Mouse (Mus musculus) cerebellum, adult 11 months (tissue): ENCODE results near the gene Per2.

Experiments used
- DNase-seq: peaks from one replicate; pipeline ENCODE4 v3.0.0; 2022

Per2 gene

DNA sequence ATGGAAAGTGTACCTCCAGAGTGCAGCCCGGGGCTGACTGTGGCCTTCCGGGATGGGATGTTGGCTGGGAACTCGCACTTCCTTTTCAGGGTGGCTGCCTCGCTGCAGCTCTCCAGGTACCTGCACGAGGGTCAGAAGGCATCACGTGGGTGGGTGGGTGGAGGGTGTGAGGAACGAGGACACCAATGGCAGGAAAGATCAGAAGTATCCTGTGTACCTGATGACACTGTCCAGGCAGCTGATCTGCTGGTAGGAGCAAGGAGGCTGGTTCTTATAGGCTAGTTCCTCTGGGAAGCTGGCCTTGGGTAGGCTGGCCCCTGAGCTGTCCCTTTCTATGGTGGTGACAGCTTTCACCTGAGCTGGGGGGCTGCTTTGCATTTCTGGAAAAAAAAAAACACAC lies 28.4 kb downstream of the Per2 start:
- no peak for DNase-seq

DNA sequence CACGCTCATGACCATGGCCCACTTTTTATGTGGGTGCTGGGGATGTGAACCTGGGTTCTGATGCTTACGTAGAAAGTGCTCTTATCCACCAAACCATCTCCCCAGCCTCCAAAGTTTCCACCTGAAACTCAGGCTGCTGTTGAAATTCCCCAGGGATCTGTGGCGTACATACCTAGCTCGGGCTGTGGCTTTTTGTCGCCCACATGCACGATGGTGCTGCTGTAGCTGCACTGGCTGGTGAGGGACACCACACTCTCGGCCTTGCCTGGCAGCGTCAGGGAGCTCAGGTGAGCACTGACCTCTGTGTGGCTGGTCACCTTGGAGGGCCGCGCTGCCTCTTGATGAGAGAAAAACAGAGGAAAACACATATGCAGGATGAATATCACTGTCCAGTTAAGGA lies 29.9 kb downstream of the Per2 start:
- no peak for DNase-seq

DNA sequence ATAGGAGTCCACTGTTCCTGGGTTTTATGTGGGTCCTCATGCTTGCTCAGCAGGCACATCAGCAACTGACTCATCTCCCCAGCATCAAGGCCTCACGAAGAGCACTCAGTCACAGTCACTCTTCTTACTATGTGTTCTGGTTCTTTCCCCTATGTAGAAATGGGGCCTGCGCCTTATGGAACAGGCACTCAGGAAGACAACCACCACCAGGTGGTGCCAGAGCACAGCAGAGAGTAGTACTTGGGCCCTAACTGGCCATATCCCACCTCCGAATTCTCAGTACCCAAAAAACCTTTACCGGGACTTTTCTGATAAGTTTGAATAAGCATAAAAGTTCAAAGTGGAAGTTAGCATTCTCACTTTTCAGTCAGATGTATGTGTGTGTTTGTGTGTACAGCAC lies 30.5 kb downstream of the Per2 start:
- peak; percentile 66 for DNase-seq

DNA sequence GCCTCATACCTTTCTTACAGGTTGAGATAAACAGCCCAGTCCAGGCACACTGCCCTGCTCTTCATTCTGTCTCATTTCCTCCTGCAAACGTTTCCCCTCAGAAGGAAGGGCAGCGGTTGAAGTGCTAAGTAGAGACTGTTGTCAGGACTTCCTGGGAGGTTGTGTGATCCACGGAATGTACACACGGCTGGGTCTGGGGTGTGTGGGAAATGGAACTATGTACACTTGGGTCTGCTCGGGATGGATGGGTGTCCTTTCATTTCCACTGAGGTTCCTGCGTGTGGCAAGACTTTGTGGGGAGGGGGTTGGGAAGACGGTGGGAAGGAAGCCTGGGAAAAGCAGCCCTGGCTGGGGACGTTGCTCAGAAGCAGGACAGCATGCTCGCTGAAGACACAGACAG lies 32.7 kb downstream of the Per2 start:
- DNase-seq: no peak

DNA sequence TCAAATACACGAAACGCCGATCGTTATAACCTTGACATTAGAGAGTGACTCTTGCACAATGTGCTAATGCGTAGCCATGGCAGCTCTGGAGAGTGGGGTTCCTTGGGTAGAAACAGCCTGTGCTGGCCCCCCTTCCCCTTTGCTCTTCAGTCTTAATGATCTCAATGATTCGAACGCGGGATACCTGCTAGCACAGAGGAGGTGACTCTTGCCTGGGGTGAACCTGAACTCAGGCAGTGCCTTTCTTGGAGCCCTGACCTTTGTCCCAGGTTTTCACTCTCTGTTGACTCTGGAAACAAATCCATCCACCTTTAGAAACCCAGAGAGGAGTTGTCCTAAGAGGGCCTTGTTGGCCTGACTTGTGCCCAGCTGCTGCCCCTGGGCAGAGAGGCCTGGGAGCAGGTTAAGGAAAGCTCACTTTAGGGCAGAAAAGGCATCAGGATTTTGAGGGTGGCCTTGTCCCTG lies 38.5 kb downstream of the Per2 start:
- DNase-seq: no peak

DNA sequence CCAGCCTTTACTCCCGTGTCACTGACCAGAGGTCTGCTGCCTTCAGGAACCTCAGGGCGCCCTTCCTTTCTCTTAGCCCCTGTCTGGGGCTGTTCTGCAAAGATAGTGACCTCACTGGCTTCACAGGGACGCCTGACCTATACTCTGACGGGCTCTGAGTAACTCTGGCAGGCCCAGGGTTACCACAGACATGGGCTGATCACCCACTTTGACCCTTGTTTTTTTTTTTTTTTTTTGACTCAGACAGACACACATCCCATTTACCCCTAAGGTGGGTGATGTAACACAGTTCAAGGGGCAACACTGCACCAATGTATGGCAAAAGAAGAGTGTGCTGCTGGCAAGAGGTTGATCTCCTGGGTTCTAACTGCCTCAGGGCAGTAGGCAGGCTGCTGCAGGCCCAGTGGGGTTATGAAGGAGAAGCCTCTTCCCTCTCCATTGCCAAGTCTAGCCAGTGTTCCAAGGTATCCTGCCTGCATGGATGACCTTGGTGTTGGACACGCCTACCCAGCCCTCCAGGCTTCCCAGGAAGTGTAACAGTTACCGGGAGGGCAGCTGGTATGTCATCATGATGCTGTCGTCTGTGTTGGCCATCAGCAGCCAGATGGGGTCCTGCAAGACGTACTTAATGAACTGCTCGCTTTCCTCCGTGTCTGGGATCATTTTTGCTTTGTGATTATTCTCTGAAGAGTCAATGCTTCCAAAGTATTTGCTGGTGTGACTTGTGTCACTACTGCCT lies 39.1 kb downstream of the Per2 start:
- no peak for DNase-seq

DNA sequence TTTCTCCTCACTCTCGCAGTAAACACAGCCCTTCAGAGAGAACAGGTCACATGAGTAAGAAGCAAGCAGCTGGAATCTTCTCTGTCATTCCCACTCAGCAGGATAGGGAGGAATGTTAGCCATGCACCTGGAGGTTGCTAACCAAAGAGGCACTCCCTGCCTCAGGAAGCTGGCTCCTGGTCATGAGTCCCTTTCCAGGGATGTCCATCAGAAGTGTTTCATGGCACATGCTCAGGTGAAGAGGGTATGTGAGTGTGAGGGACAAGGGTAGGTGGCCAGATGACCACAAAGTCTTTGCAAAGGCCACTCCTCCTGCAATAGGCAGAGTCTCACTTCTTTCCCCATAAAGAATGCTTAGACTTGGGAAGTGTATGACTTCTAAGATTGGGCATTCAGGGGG lies 41.1 kb downstream of the Per2 start:
- no peak for DNase-seq

DNA sequence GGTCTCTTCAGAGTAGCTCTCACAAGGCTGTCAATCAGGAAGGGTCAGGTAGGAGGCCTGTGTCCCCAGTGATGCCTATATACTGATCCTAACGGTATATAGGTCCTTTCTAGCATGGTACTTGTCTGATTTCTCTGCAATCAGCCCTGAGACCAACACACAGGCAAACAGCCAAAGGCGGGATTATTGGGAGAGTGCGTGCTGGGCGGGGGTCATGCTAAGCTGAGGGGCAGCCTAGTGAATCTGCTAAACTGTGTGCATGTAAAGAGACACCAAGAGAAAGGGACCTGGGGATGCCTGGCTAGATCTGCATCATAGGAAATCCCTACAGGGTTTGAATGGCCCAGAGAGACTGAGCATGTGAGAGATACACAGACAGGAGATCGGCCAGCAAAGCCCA lies 43.8 kb downstream of the Per2 start:
- DNase-seq: no peak

DNA sequence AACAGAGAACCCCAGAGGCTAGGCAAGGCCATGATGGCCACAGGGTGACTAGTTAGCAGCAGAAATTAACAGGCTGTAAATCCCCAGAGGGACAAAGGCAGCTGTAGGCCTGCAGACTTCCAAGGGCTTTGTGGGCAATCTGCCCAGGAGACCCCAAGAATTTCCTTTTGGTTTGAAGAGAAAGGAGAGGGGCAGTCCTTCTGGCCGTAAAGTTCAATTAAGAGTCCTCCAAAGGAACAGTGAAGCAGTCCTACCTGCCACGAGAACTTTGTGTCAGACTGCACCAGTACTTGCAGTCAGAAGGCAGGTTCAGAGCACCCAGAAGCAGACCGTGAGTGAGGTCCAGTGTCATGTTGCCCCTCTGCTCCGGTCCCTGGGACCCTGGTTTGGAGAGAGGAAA lies 44.2 kb downstream of the Per2 start:
- no peak for DNase-seq

DNA sequence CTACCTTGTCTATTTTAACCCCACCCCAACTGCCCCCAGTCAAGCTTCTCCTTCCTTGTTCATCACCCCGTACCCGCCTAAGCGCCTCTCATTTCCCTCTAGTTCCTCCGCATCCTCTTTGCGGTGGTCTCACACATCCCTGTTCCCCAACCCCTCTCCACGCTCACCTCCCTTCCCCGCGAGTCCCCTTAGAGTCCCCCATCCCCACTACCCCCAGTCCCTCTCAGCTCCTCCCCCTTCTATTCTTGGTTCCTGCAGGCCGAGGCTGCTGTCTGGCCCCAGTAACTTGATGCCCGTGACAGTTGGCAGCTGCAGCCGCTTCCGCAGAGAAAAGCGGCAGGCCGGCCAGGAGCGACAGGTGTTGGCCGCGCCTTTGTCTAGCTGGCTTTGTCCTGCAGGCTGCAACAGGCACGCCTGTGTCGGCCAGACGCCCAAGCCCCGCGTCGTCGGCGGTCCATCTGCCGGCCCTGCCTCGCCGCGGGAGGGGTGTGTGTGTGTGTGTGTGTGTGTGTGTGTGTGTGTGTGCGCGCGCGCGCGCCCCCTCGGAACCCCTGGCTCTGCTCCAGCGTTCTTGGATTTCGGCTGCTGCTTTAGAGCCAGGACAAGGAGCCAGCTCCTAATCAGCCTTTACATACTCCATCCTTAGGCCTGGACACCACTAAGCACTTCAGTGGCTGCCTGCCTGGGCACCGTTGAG lies 45.1 kb downstream of the Per2 start, which contains the start of gene Hes6:
Gene Hes6, minus strand, starts transcription at position 141 of the 697 bp plus-strand sequence.
- peak; percentile 84 for DNase-seq

DNA sequence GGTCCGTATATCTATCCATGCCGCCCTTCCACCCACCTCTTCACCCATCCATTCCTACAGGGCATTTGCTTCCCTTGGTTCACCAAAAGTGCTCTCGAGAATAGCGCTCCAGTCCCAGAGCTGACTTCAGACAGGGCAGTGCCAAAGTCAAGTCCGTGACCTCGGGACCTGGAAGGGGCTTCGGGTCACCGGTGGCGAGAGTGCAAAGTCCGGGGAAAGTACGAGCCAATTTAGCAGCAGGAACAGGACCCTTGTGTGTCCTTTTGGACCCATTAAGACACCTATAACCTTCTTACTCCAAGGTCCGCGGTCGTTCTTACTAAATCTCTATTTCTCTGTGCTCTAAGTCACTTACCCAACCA lies 45.6 kb downstream of the Per2 start:
- DNase-seq: no peak

DNA sequence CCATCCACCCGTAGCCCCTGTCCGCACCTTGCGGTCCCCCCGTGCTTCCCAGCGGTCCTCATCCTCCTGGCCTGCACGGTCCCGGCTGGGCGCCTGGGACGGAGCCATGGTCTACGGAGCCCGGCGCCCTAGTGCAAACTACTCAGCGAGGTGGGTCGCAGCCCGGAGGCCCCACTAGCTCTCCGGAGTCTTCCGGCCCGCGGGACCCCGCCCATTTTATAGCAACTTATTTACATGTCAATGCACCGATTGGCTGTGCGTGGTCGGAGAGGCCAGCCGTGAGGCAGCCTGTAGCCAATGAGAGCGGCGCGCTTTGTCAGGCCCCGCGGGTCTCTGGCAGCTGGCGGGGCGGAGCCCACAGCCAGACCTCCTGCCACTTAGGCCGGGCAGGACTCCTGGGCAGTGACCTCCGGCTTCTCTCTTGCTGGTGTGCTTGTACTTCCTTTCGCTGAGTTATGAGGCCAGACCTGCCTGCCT lies 46.1 kb downstream of the Per2 start:
- DNase-seq: peak; percentile 90

DNA sequence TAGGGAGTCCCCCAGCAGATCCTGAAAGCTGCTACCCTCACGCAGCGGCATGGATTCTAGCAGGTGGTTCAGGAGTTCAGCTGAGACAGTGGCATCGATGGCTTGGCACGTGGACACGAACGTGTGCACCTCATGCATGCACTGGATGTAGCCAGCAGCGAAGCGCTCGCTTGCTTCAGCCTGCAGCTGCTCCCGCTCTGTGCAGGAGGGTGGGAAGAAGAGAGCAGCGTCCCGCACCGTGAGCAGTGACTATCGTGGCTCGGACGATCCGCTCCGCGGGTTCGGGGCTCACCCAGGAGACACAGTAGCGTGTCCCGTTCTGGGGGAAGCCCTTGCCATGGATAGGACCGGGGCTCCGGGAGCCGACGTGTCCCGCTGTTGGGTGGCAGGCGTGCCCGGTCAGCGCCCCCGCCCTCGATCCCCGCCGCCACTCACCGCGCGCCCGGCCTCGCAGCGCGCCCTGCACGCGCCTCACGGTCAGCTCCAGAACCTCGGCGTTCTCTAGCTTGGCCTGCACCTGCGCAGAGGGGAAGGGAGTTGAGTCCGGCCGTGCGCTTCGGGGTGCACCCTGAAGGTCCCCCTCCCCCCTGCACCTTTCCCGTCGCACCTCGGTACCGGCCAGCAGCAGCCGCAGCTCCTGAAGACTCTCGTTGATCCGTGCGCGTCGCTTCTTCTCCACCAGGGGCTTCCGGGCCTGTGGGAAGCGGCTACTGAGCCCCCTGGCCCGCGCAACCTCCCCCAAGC lies 46.7 kb downstream of the Per2 start:
- peak; percentile 48 for DNase-seq

DNA sequence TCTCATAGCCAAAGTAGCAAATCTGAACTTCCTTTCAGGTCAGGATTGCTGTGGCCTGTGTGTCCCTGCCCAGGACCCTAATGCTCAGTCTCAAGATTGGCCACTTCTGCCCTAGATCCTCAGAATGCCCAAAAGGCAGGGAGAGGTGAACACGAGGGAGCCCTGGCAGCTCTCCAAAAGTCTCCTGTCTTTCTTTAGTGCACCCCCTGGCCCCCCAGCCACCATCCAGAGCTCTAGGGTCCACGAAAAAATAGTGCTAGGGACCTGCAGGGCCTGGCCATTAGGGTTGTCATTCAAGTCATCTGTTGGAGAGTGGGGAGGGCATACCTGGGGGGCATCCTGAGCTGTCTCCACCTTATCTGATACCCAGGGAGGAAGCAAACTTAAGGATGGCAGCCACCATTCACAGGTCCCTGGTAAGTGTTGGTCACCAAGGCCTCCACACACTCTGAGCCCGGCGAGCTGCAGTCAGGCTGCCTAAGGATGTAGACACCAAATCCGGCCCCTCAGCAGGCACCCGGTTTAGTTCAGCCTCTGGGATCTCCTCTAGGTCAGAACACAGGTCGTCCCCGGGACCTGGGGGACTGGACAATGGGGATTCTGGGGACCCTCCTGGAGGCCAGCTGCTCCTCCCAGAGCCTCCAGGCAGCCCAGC lies 47.4 kb downstream of the Per2 start:
- no peak for DNase-seq

DNA sequence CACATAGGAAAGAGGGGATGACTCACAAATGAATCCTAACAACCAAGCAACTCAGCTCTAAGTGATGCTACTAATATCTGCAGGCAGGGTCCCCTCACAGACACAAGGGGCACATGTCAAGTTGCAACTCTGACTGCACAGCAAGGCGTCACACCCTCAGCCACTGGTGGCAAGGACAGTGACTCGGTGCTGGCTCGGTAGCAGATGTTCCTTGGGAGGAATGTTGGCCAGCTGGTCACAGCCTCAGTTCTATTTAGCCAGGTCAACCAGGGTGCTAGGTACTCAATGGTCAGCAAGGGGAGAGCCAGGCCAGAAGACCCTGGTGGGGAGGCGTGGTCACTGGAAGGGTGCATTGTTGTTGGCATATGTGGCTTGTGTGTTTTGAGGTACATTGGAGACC lies 51.3 kb downstream of the Per2 start:
- DNase-seq: no peak

DNA sequence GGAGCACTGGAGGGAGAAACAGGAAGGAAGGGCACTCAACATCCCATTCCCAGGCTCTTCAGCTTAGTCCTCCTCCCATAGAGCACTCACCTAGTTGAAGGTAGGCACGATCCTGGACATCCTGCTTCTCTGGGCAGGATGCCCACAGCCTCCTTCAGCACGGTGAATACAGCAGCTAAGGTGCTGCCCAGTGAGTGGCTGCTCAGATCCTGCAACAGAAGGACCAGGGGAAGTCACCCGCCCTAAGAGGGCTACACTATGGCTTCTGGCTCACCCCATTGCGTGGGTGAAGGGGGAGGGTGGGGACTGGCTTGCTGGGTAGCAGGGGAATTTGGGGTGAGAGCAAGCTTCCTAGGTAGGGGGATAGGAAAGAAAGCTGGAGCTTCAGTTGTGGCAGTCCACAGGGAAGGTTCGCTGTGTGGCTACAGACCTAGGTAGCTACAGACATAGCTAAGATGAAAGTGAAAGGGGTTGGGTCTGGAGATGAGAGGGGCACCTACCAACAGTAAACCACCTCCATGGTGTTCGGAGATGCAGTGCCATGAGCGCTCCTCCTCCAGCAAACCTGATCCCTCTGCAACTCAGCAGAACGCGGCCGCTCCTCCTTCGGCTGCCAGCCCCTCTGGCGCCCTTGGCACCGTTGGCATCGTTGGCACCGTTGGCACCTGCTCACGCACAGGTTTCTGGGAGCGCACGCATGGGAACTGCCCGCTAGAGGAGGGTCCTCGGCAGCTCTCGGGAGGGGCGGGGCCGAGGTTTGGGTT lies 53.5 kb downstream of the Per2 start:
- peak; percentile 85 for DNase-seq

DNA sequence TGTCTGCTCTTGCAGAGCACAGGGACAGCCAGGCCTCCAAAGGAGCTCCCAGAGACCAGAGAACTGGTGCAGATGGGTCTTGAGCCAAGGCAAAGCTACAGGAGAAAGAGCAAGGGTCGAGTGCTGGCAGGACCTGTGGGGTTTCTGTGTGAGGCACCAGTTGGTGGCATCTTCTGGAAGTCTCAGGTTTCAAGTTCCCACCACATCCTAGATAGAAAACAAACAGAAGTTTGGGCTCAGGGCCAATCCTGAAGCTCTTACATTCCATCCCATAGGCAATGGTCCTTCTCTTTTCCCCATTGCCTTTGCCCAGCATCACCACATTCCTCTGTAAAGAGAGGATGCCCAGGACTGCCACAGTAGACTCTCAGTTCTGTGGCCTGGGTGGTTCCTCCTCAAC lies 54.1 kb downstream of the Per2 start:
- DNase-seq: no peak

DNA sequence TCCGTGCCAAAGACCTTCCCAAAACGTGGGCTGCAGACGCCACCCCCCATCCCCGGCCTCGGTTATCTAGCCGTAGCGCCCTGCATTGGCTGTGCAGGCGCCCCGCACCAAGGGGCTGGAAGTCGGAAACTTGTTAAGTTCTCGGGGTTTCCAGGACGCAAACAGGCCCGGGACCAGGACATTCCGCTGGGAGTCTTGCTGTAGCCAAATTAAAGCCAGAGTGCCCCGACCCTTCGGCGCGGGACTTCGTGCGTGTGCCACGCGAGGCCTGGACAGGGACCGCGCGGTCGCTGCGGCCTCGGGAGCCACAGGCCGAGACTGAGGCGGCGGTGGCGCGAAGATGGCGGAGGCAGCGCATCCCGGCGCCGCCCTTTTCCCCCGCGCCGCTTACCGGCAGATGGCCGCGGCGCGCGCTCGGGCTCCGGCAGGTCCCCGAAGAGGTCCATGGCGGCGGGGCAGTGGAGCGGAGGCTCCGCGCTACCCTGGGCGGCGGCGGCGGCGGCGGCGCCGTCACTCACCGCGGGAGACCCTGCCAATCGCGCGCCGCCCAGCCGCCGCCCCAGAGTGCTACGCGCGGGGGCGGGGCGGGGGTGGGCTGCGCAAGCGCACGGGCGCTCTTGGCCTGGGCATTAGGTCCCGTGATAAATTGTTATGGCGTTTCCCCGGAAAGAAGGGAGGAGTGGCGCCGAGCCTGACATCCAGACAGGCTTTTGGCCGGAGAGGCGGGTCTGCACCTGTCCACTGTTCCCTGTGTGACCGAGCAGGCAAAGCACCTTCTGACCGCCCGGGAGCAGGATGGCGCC lies 60.7 kb downstream of the Per2 start, which contains the start of gene Ilkap:
Gene Ilkap, minus strand, starts transcription at position 556 of the 803 bp plus-strand sequence.
- peak; percentile 82 for DNase-seq

DNA sequence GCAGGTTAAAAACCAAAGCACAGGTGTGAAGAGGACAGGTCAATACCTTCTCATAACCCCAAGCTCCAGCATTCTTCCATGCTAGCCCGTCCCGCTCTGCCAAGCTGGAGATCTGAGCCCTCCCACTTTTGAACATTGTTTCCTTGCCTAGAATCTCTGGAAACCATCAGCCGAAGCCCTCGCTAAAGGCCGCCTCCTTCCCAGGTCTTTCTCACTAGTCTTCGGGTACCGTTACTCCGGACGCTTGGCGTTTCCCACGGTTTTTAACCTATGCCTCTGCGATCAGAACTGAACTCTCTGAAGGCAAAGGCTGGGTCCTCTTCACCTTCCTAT lies 61.2 kb downstream of the Per2 start:
- DNase-seq: no peak

DNA sequence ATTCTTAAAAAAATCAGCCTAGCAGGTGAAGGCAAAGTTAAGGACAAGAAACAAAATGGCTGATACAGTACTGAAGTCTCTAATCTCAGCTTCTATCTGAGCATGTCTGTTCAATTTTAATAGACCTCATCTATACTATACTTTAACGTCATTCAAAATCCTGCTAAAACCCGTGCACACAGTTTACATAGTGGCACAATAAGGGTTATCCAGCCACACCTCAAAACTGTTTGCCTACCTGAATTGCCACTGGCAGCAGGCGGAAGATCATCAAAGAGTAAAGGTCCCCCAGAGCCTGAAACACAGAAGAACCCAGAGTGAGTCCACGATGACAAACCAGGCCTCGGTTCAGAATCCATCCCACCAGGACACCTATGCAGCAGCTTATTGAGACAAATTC lies 68.8 kb downstream of the Per2 start:
- DNase-seq: no peak

DNA sequence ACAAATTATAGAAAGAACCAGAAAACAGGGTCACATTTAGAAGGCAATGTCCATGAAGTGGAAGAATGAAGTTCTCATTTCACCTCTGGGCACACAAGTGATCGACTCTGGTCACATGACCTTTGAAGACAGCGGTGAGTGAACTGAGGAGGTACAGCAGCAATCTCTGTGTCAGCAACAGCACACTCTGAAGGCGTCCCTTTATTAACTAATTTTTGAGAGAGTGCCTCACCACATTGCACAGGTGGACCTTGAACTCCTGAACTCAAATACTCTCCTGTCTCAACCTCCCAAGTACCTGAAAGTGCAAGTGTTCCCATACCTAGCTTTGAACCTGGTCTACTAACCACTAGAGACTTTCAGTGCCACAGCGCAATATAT lies 78.0 kb downstream of the Per2 start:
- DNase-seq: no peak
